Mouse (Mus musculus) Patski (cell line): Measurements from ENCODE around the gene Vps13d. TPM values are rescaled to one million over a fixed set of nuclear protein-coding genes. Genes with fewer than 3 reads are reported as not detected.
A peak's percentile ranks its signal among the peaks of the same experiment; 100 is the strongest.

Experiments used
- ATAC-seq: fragments of 100-300 bp; one replicate; pipeline ENCODE4 v1.8.0; 2021
- CTCF ChIA-PET: fragments of 350-600 bp; sonication (Branson Sonifier 250); formaldehyde crosslinking; loops from one replicate; lab custom pipeline; 2022; ENCODE audit warnings: inconsistent platforms; lab: Charles Lee
- POLR2A ChIA-PET: fragments of 350-600 bp; sonication (Branson Sonifier 250); formaldehyde crosslinking; loops from one replicate; lab custom pipeline; 2022; ENCODE audit warnings: antibody characterized with exemption, inconsistent platforms; lab: Charles Lee
- DNase-seq: peaks from one replicate; pipeline ENCODE4 v3.0.0-alpha.2; 2011; ENCODE audit warnings: low read depth, low spot score
- H3K27me3 ChIP-seq: fragments of 371-371 bp; one replicate; pipeline ENCODE4 v1.5.1; 2021
- CTCF ChIP-seq: fragments of 100-300 bp; IDR thresholded peaks from one replicate; pipeline ENCODE4 v1.5.1; 2021
- in situ Hi-C: fragments of 300-500 bp; cut with MboI; formaldehyde crosslinking; loops from 3 replicates; pipeline ENCODE4 v1.11.1; 2018; ENCODE audit warnings: low pct_unique_long_range_greater_than_20kb, mixed read lengths
- polyA plus RNA-seq: library from polyadenylated mRNA; unstranded; gene quantifications from one replicate; pipeline ENCODE4 v1.2.3, GENCODE M21; 2021

Vps13d gene
- polyA plus RNA-seq, 1 experiment from 2014 or later: 36.6 TPM

GRCm38 (mm10) chr4:145213999-145214785 is 19.4 kb upstream of the Vps13d start:
- peak; percentile 91 for TF ChIP-seq CTCF

GRCm38 (mm10) chr4:145211076-145211475 is 16.3 kb upstream of the Vps13d start:
- no peak for TF ChIP-seq CTCF
- CTCF ChIA-PET: interaction anchor here (0.8 to 1.9 kb wide), 2 partner anchors 75 to 84 kb away, joined by 3 to 9 read pairs; no protein-coding TSS in a partner anchor
- DNase-seq: no peak
- ATAC-seq: no peak
- POLR2A ChIA-PET: no interaction called here
- in situ Hi-C loops: no loop called here
- H3K27me3 ChIP-seq: no peaks in the 10 kb centered on the region

More at GRCm38 (mm10) chr4:145213999-145214785, 19.4 kb upstream of the Vps13d start:
- H3K27me3 ChIP-seq: no peaks in the 10 kb centered on the region
- in situ Hi-C loops: no loop called here
- ChIA-PET POLR2A (interaction anchor here (1.2 kb wide), 1 partner anchor 56 kb away, joined by 3 read pairs; no protein-coding TSS in a partner anchor), CTCF (interaction anchor here (0.7 to 3.3 kb wide), 25 partner anchors 15 to 324 kb away, joined by 3 to 27 read pairs (median 4); partner anchors contain the start of gene Tnfrsf1b)
- peak; percentile 75 for ATAC-seq
- DNase-seq: no peak

GRCm38 (mm10) chr4:145210564-145210963 is 15.8 kb upstream of the Vps13d start:
- ChIA-PET POLR2A (no interaction called here), CTCF (no interaction called here)
- in situ Hi-C loops: no loop called here
- no peak for TF ChIP-seq CTCF
- ATAC-seq: no peak
- no peaks in the 10 kb centered on the region for H3K27me3 ChIP-seq
- no peak for DNase-seq

- no peak for DNase-seq
- CTCF ChIA-PET: interaction anchor here (1.8 kb wide), 1 partner anchor 76 kb away, joined by 4 read pairs; no protein-coding TSS in a partner anchor
- no peaks in the 10 kb centered on the region for H3K27me3 ChIP-seq
- no peak for TF ChIP-seq CTCF
- ATAC-seq: no peak
- in situ Hi-C loops: no loop called here
- POLR2A ChIA-PET: no interaction called here
Observed at GRCm38 (mm10) chr4:145209690-145210088, 14.9 kb upstream of the Vps13d start.

GRCm38 (mm10) chr4:145209076-145209689 is 14.4 kb upstream of the Vps13d start:
- in situ Hi-C loops: no loop called here

GRCm38 (mm10) chr4:145207718-145208371 is 13.0 kb upstream of the Vps13d start:
- no peaks in the 10 kb centered on the region for H3K27me3 ChIP-seq
- POLR2A ChIA-PET: no interaction called here
- ATAC-seq (peak; percentile 63), DNase-seq (no peak)
- CTCF ChIA-PET: no interaction called here
- TF ChIP-seq CTCF: no peak
- in situ Hi-C loops: no loop called here

More at GRCm38 (mm10) chr4:145209076-145209689, 14.4 kb upstream of the Vps13d start:
- H3K27me3 ChIP-seq: no peaks in the 10 kb centered on the region
- ChIA-PET CTCF (interaction anchor here (1.8 kb wide), 1 partner anchor 77 kb away, joined by 4 read pairs; no protein-coding TSS in a partner anchor), POLR2A (no interaction called here)
- ATAC-seq (no peak), DNase-seq (no peak)
- TF ChIP-seq CTCF: peak; percentile 6

GRCm38 (mm10) chr4:145204779-145205178 is 10.0 kb upstream of the Vps13d start:
- in situ Hi-C loops: no loop called here
- CTCF ChIA-PET: interaction anchor here (2.3 kb wide), 1 partner anchor 10 kb away, joined by 6 read pairs; the partner anchor contains the start of gene Vps13d
- ATAC-seq (no peak), DNase-seq (no peak)
- POLR2A ChIA-PET: interaction anchor here (1.6 kb wide), 1 partner anchor 10 kb away, joined by 3 read pairs; the partner anchor contains the start of gene Vps13d
- no peaks in the 10 kb centered on the region for H3K27me3 ChIP-seq
- no peak for TF ChIP-seq CTCF

GRCm38 (mm10) chr4:145203305-145203704 is 8.5 kb upstream of the Vps13d start:
- no peaks in the 10 kb centered on the region for H3K27me3 ChIP-seq
- CTCF ChIA-PET: no interaction called here
- in situ Hi-C loops: no loop called here
- POLR2A ChIA-PET: interaction anchor here (1.6 kb wide), 1 partner anchor 9 kb away, joined by 3 read pairs; the partner anchor contains the start of gene Vps13d
- DNase-seq (no peak), ATAC-seq (no peak)
- no peak for TF ChIP-seq CTCF

- no peak for TF ChIP-seq CTCF
- in situ Hi-C loops: no loop called here
- DNase-seq (no peak), ATAC-seq (no peak)
- ChIA-PET CTCF (no interaction called here), POLR2A (no interaction called here)
- no peaks in the 10 kb centered on the region for H3K27me3 ChIP-seq
Observed at GRCm38 (mm10) chr4:145201424-145201823, 6.6 kb upstream of the Vps13d start.
